Mouse (Mus musculus): ENCODE results near the gene Ubxn6. TPM values are rescaled to one million over a fixed set of nuclear protein-coding genes. Genes with fewer than 3 reads are reported as not detected.
A peak's percentile ranks its signal among the peaks of the same experiment; 100 is the strongest.
"Not testable (repeated sequence)": the region's sequence is repeated elsewhere in the genome, so short reads cannot be mapped to it uniquely, and the experiment has no call there.

The Ubxn6 gene
- polyA plus RNA-seq, 1 experiment = 69.3 TPM

- peaks cover 7% of the 10 kb centered on the region for H3K4me1 ChIP-seq (ENCODE audit: control insufficient read depth, insufficient read depth, low read length)
- WGBS = 19% methylated on average over 8 of the region's 8 CpGs
- H3K4me3 ChIP-seq (replicated peaks; ENCODE audit: extremely low read depth, low read depth, low read length) = no peak overlapping the region
- DNase-seq = no peak
- TF ChIP-seq CTCF (IDR thresholded peaks at IDR 0.05; ENCODE audit: insufficient read depth, low read length) = no peak
- no peak for TF ChIP-seq POLR2A (IDR thresholded peaks at IDR 0.05; ENCODE audit: borderline replicate concordance, extremely low read depth, low read depth, low read length)
Measured at GRCm38 (mm10) chr17:56080781-56081585, 6.2 kb upstream of the Ubxn6 start.

DNA sequence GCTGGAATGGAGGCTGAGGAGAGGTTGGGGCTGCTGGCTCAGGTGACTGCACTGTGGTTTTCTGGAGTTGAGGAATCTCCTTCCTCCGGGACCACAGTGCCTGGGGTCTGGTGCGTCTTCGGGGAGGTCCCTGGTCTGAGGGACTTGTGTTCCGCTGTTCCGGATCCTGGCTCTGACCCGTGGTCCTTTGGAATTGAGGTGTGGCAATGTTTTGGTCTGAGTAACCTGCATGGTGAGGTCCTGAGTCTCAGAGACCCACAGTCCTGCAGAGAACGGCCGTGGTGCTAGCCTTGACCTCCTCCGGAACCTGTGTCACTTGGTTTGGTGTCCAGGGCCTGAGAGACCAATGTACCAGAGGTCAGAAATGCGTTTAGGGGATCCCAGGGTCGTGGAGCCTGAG, 5.1 kb upstream of the Ubxn6 start:
- Histone ChIP-seq H3K4me1 (ENCODE audit: control insufficient read depth, insufficient read depth, low read length) (peaks cover 10% of the 10 kb centered on the region), H3K4me3 (replicated peaks; ENCODE audit: extremely low read depth, low read depth, low read length) (peak overlapping the region; percentile 89)
- WGBS = under 1% methylated on average over 11 of the region's 11 CpGs
- peak; percentile 16 for DNase-seq
- TF ChIP-seq POLR2A (IDR thresholded peaks at IDR 0.05; ENCODE audit: borderline replicate concordance, extremely low read depth, low read depth, low read length) (no peak), CTCF (IDR thresholded peaks at IDR 0.05; ENCODE audit: insufficient read depth, low read length) (no peak)

GRCm38 (mm10) chr17:56078880-56079795, 4.3 kb upstream of the Ubxn6 start, which contains the start of gene Hdgfl2:
Hdgfl2 (plus strand) TSS chr17:56079634.
- peak within 1 kb of the TSS; percentile 89 for H3K4me3 ChIP-seq (replicated peaks; ENCODE audit: extremely low read depth, low read depth, low read length)
- peak; percentile 99 for DNase-seq
- TF ChIP-seq CTCF (IDR thresholded peaks at IDR 0.05; ENCODE audit: insufficient read depth, low read length) (no peak), POLR2A (IDR thresholded peaks at IDR 0.05; ENCODE audit: borderline replicate concordance, extremely low read depth, low read depth, low read length) (peak; percentile 84)
- WGBS = under 1% methylated on average over 61 of the region's 61 CpGs
- peaks cover 10% of the 10 kb centered on the region for H3K4me1 ChIP-seq (ENCODE audit: control insufficient read depth, insufficient read depth, low read length)

DNA sequence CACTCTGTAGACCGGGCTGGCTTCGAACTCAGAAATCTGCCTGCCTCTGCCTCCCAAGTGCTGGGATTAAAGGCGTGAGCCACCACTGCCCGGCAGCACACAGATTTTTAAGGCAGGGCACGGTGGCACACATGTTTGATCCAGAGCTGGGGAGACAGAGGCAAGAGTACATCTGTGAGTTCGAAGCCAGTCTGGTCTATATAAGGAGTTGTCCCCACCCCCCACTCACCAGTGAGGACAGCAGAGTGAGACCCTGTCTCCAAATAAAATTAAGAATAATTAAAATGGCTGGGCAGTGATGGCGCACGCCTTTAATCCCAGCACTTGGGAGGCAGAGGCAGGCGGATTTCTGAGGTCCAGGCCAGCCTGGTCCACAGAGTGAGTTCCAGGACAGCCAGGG, 3.5 kb upstream of the Ubxn6 start:
- peak; percentile 16 for DNase-seq
- H3K4me3 ChIP-seq (replicated peaks; ENCODE audit: extremely low read depth, low read depth, low read length) = not testable (repeated sequence)
- WGBS = 62% methylated on average over 9 of the region's 9 CpGs
- H3K4me1 ChIP-seq (ENCODE audit: control insufficient read depth, insufficient read depth, low read length) = peaks cover 10% of the 10 kb centered on the region

DNA sequence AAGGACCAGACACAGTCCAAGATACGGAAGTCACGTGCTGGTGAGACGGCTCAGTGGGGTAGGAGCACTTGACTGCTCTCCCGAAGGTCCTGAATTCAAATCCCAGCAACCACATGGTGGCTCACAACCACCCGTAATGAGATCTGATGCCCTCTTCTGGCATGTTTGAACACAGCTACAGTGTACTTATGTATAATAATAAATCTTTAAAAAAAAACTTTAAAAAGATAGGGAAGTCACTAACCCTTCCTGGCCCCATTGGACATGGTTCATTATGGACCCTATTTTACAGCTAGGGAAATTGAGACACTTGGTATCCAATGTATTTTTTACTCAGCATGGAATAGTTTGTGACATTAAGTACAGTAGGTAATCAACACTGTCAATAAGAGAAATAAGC, 2.7 kb upstream of the Ubxn6 start:
- no peak for TF ChIP-seq CTCF (IDR thresholded peaks at IDR 0.05; ENCODE audit: insufficient read depth, low read length)
- TF ChIP-seq POLR2A (IDR thresholded peaks at IDR 0.05; ENCODE audit: borderline replicate concordance, extremely low read depth, low read depth, low read length) = no peak
- 82% methylated on average over 5 of the region's 5 CpGs for WGBS
- H3K4me3 ChIP-seq (replicated peaks; ENCODE audit: extremely low read depth, low read depth, low read length) = no peak overlapping the region
- H3K4me1 ChIP-seq (ENCODE audit: control insufficient read depth, insufficient read depth, low read length) = peaks cover 10% of the 10 kb centered on the region
- no peak for DNase-seq

DNA sequence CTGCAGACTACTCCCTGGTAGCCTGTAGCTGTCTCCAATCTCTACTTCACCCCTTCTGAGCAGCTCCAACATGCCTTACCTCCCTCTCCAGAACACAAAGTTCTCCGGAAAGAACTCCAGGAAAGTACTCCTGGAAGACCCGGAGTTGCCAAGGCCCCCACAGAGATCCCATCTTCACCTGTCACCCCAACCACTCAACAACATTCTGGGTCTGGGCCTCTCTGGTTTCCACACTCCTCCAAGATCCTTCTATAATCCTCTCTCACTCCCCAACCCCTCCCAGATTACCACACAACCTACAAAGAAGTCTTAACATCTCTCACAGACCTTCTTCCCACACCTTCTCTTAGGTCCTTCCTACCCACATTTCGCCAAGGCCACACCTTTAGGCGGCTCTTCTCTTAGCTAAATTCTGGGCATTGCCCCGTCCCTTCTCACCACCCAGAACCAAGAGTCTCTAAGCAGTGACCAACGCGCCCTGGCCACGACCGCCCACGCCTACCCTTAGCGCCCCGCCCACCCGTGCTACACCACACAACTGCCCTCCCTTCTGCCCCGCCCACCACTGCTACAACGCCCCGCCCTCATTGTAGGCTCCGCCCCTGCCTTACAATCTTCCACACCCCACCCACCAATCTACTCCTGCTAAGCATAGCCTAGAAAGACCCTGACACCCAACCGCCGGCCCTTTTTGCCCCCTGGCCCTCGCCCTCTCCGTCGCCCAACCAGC, 566 bp downstream of the Ubxn6 start:
- 8% methylated on average over 22 of the region's 22 CpGs for WGBS
- Histone ChIP-seq H3K4me3 (replicated peaks; ENCODE audit: extremely low read depth, low read depth, low read length) (peak overlapping the region; percentile 68), H3K4me1 (ENCODE audit: control insufficient read depth, insufficient read depth, low read length) (peaks cover 7% of the 10 kb centered on the region)
- DNase-seq = peak; percentile 79
- TF ChIP-seq POLR2A (IDR thresholded peaks at IDR 0.05; ENCODE audit: borderline replicate concordance, extremely low read depth, low read depth, low read length) = no peak
- TF ChIP-seq CTCF (IDR thresholded peaks at IDR 0.05; ENCODE audit: insufficient read depth, low read length) = no peak

DNA sequence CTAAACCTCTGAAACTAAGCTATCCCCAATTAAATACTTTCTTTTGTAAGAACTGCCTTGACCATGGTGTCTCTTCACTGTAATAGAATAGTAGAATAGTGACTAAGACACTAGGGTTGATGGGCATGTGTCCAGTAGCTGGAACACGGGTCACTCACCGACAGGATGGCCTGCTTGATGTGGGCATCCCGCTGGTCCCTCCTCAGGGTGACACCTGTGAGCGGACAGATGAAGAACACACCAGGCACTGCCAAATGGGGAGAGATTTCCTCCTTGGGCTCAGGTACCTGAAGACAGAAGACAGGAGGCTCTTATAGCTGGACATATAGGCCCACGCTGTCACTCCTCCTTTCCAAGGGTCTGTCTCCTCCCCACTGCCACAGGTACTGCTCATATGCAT, 2.6 kb downstream of the Ubxn6 start:
- 86% methylated on average over 5 of the region's 5 CpGs for WGBS
- Histone ChIP-seq H3K4me3 (replicated peaks; ENCODE audit: extremely low read depth, low read depth, low read length) (no peak overlapping the region), H3K4me1 (ENCODE audit: control insufficient read depth, insufficient read depth, low read length) (peaks cover 3% of the 10 kb centered on the region; the same call in 1 of the 2 replicates)
- TF ChIP-seq CTCF (IDR thresholded peaks at IDR 0.05; ENCODE audit: insufficient read depth, low read length) (no peak), POLR2A (IDR thresholded peaks at IDR 0.05; ENCODE audit: borderline replicate concordance, extremely low read depth, low read depth, low read length) (no peak)
- no peak for DNase-seq

DNA sequence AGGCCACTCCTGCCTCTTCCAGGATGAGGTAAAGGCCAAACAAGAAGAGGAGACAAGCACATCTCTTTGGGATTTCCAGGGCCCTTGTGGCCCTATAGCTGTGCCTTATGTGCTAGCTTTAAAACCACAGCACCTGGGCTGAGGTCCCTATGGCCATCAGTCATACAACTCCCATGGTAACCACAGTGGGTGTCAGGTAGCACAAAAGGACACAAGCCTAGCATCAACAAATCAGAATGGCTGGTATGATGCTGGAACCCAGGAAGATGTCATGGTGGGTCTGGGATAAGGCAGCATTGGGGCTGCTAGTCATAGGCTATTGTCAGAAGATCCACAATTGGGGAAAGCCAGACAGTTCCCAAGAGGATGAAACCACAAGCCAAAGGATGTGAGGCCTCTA, 3.7 kb downstream of the Ubxn6 start:
- H3K4me1 ChIP-seq (ENCODE audit: control insufficient read depth, insufficient read depth, low read length) = peaks cover 3% of the 10 kb centered on the region; the same call in 1 of the 2 replicates
- no peak overlapping the region for H3K4me3 ChIP-seq (replicated peaks; ENCODE audit: extremely low read depth, low read depth, low read length)
- DNase-seq = no peak
- TF ChIP-seq CTCF (IDR thresholded peaks at IDR 0.05; ENCODE audit: insufficient read depth, low read length) (no peak), POLR2A (IDR thresholded peaks at IDR 0.05; ENCODE audit: borderline replicate concordance, extremely low read depth, low read depth, low read length) (no peak)

- 95% methylated on average over 14 of the region's 14 CpGs for WGBS
- TF ChIP-seq CTCF (IDR thresholded peaks at IDR 0.05; ENCODE audit: insufficient read depth, low read length) (no peak), POLR2A (IDR thresholded peaks at IDR 0.05; ENCODE audit: borderline replicate concordance, extremely low read depth, low read depth, low read length) (no peak)
Measured at GRCm38 (mm10) chr17:56069066-56069465, 5.8 kb downstream of the Ubxn6 start.

More at GRCm38 (mm10) chr17:56069066-56069465, 5.8 kb downstream of the Ubxn6 start:
- no peak overlapping the region for H3K4me3 ChIP-seq (replicated peaks; ENCODE audit: extremely low read depth, low read depth, low read length)
- DNase-seq = no peak
- no peaks in the 10 kb centered on the region for H3K4me1 ChIP-seq (ENCODE audit: control insufficient read depth, insufficient read depth, low read length)
